Mouse (Mus musculus) midbrain, embryonic 16.5 days (tissue): ENCODE data around the gene Gm20388. TPM values are rescaled to one million over a fixed set of nuclear protein-coding genes. Genes with fewer than 3 reads are reported as not detected.
A peak's percentile ranks its signal among the peaks of the same experiment; 100 is the strongest.
"Not testable (repeated sequence)": the region's sequence is repeated elsewhere in the genome, so short reads cannot be mapped to it uniquely, and the experiment has no call there.

Source experiments
- ATAC-seq: fragments of 200-750 bp; cut with Nextera tagmentation; 2 replicates; pipeline ENCODE4 v1.8.0; 2017; ENCODE audit warnings: moderate TSS enrichment
- H3K27ac ChIP-seq: fragments of 300-500 bp; sonication (generic); 2 replicates; pipeline ENCODE4 v1.5.1; 2014; ENCODE audit warnings: mild to moderate bottlenecking, low read length, mixed read lengths
- H3K27me3 ChIP-seq: fragments of 300-500 bp; sonication (generic); 2 replicates; pipeline ENCODE4 v1.6.1; 2014; ENCODE audit warnings: low read depth, low read length, mixed read lengths; ENCODE audit not compliant: control insufficient read depth, insufficient read depth
- H3K36me3 ChIP-seq: fragments of 300-500 bp; sonication (generic); 2 replicates; pipeline ENCODE4 v1.6.1; 2014; ENCODE audit warnings: mild to moderate bottlenecking, low read length, moderate library complexity, mixed read lengths; ENCODE audit not compliant: control insufficient read depth, insufficient read depth
- H3K4me1 ChIP-seq: fragments of 300-500 bp; sonication (generic); 2 replicates; pipeline ENCODE4 v1.6.1; 2014; ENCODE audit warnings: mild to moderate bottlenecking, low read length, mixed read lengths; ENCODE audit not compliant: control insufficient read depth, insufficient read depth
- H3K4me2 ChIP-seq: fragments of 300-500 bp; sonication (generic); 2 replicates; pipeline ENCODE4 v1.6.1; 2014; ENCODE audit warnings: mild to moderate bottlenecking, low read length, mixed read lengths
- H3K4me3 ChIP-seq: fragments of 300-500 bp; sonication (generic); 2 replicates; pipeline ENCODE4 v1.5.1; 2014; ENCODE audit warnings: low read depth, mild to moderate bottlenecking, low read length, moderate library complexity, mixed read lengths
- H3K9ac ChIP-seq: fragments of 300-500 bp; sonication (generic); 2 replicates; pipeline ENCODE4 v1.6.1; 2014; ENCODE audit warnings: low read depth, low read length, mixed read lengths
- H3K9me3 ChIP-seq: fragments of 300-500 bp; sonication (generic); replicated peaks from 2 replicates; pipeline ENCODE4 v1.6.1; 2014; ENCODE audit warnings: mild to moderate bottlenecking, low read length, mixed read lengths; ENCODE audit not compliant: control insufficient read depth, poor library complexity, severe bottlenecking
- WGBS: fragments of 180-500 bp; shearing (Covaris S2); extraction: QIAGEN DNeasy Blood & Tissue Kit; methylation state at CpG from one replicate; pipeline ENCODE4 v1.1.7; 2014; 5-methylcytosine and 5-hydroxymethylcytosine counted together
- polyA plus RNA-seq: library from polyadenylated mRNA; unstranded; fragments of >200 nt; fragmentation: Nextera tagmentation; extraction: Ambion mirVana; gene quantifications from 2 replicates; pipeline ENCODE4 v1.2.1, GENCODE M21; 2015

Gm20388 gene
- polyA plus RNA-seq, 1 experiment from 2014 or later: 7.5 TPM

DNA sequence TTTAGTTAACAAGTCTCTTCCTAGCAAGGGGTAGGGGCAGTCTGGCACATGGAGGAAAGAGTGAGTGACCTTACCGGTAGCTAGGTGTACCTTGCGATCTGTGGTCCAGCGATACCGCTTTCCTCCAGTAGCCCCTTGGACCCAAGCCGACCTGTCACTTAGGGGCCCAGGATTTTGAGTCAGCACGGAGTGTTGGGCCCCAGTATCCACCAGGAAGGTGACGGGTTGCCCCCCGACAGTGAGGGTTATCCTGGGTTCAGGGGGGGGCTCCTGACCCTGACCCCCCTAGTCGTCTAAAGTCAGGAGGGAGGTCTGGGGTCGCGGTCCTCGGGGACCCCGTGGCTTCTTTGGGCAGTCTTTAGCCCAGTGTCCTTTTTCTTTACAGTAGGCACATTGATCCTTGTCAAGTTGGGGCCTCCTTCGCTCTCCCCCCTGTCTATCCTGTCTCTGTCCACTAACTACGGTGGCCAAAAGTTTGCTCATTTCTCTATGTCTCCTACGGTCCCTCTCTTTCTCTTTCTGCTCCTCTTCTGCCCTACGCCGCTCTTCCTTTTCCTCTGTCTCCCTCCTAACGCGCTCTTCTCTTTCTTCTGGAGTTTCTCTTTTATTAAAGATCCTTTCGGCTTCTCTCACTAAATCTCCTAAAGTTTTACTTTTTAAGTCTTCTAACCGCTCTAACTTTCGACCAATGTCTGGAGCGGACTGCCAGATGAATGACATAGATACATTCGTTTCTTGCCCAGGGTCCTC, 3521.2 kb downstream of the Gm20388 start:
- no peak overlapping the region for H3K9ac ChIP-seq
- no peaks in the 10 kb centered on the region for H3K36me3 ChIP-seq
- no peaks in the 10 kb centered on the region for H3K4me1 ChIP-seq
- H3K27ac ChIP-seq: no peak overlapping the region
- 97% methylated on average over 25 of the region's 25 CpGs for WGBS
- no peak for ATAC-seq
- H3K4me2 ChIP-seq: no peak overlapping the region
- no peaks in the 10 kb centered on the region for H3K27me3 ChIP-seq
- no peak overlapping the region for H3K4me3 ChIP-seq
- H3K9me3 ChIP-seq: peaks cover 22% of the 10 kb centered on the region

GRCm38 (mm10) chr8:123432381-123432780, 3521.7 kb downstream of the Gm20388 start:
- Histone ChIP-seq H3K4me2 (no peak overlapping the region), H3K9me3 (peaks cover 22% of the 10 kb centered on the region)
- WGBS: 96% methylated on average over 16 of the region's 16 CpGs

DNA sequence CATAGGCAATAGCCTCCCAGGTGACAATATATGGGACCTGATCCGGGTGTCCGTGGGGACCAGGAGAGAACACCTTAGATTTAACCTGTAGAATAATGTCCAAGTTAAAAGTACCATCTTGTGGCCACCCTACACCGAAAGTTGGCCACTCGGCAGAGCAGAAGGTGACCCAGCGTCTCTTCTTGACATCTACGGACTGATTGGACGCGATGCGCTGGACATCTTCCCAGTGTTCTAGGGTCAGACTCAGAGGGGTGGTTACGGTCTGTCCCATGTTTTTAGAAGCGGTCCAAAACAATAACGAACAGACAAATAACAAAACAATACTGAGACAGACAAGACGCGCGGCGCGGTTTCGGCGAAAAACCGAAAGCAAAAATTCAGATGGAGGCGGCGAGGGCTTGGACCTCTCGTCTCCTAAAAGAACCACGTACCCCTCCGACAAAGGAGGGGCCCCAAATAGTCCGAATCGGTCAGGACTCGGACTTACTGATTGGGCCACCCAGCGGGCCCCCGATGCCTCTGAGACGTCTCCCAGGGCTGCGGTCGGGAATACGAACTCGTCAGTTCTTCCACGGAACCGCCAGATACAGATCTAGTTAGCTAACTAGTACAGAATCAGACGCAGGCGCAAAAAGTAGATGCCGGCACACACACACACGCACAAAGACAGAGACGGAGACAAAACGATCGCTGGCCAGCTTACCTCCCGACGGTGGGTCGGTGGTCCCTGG, 3522.8 kb downstream of the Gm20388 start:
- peaks cover 13% of the 10 kb centered on the region; the same call in 1 of the 2 replicates for H3K9me3 ChIP-seq
- not testable (repeated sequence) for H3K4me3 ChIP-seq, H3K9ac ChIP-seq, H3K4me1 ChIP-seq, H3K27ac ChIP-seq, H3K36me3 ChIP-seq, H3K27me3 ChIP-seq, ATAC-seq, H3K4me2 ChIP-seq
- 98% methylated on average over 43 of the region's 47 CpGs for WGBS

More at GRCm38 (mm10) chr8:123432381-123432780, 3521.7 kb downstream of the Gm20388 start:
- Histone ChIP-seq H3K27me3 (no peaks in the 10 kb centered on the region), H3K27ac (no peak overlapping the region), H3K4me3 (no peak overlapping the region), H3K9ac (no peak overlapping the region), H3K4me1 (no peaks in the 10 kb centered on the region), H3K36me3 (no peaks in the 10 kb centered on the region)
- no peak for ATAC-seq

DNA sequence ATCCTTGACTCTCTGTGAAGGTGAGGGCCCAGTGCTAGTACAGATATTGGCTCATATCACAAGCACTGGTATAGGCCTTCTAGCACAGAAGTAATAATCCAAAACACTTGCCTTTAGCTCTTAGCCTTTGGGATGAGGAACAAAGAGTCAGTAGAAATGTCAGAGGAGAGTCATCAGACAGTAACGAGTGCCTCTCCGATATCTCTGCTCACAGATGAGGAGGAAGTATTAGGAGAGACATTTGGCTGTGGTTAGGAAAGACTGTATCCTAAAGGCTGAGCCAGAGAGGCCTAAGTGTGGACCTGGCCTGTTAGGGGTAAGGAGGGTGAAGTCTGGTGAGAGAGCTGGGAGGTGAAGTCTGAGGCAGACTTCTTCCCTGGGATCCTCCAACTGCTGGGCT, 3531.1 kb downstream of the Gm20388 start:
- WGBS: 92% methylated on average over 2 of the region's 2 CpGs
- Histone ChIP-seq H3K9ac (no peak overlapping the region), H3K27me3 (no peaks in the 10 kb centered on the region), H3K9me3 (no peaks in the 10 kb centered on the region), H3K4me2 (no peak overlapping the region), H3K36me3 (0 out of 2 replicates have a peak, but pooled peaks cover 2% of the 10 kb centered on the region), H3K4me1 (peaks cover 7% of the 10 kb centered on the region), H3K4me3 (no peak overlapping the region), H3K27ac (no peak overlapping the region)
- ATAC-seq: no peak

- WGBS: 88% methylated on average over 5 of the region's 5 CpGs
- ATAC-seq: peak; percentile 29; the same call in 1 of the 2 replicates
- H3K9me3 ChIP-seq: no peaks in the 10 kb centered on the region
- no peaks in the 10 kb centered on the region for H3K27me3 ChIP-seq
- 0 out of 2 replicates have a peak, but pooled peaks cover 2% of the 10 kb centered on the region for H3K36me3 ChIP-seq
- no peak overlapping the region for H3K27ac ChIP-seq
- H3K4me1 ChIP-seq: peaks cover 7% of the 10 kb centered on the region
- no peak overlapping the region for H3K9ac ChIP-seq
- H3K4me3 ChIP-seq: no peak overlapping the region
- peak overlapping the region; percentile 73; the same call in 1 of the 2 replicates for H3K4me2 ChIP-seq
Measured at GRCm38 (mm10) chr8:123442351-123442750, 3531.7 kb downstream of the Gm20388 start.

DNA sequence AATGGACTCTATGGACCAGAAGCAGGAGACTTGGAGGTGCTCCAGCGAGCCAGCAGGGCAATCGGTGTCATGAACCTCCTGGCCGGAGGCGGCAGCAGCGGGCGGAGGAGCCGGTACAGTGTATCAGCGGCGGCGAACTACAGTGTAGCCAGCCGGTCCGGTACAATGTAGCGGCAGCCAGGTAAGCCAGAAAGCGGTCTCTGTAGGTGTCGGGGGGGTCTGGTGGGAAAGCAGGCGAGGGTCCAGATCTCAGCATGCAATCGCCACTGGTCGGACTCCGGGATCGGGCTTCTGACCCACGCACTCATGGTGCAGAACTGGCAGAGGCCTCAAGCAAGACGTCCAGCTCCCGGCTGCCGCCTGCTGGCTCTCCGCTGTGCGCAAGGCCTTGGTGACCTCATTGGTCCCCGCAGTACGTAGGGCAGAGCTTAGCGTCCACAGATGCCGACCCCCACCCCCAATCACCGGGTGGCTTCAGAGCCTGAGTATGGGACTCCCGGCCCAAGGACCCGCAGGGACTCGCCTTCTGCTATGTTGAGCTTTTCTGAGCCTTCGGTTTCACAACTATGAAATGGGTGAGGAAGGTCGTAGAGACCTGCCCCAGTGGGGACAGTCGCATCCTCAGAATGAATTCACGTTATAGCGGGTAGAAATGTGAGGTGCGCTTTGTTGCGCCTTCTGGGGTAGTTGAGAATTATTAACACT, 3532.4 kb downstream of the Gm20388 start:
- Histone ChIP-seq H3K9ac (peak overlapping the region; percentile 83), H3K4me3 (peak overlapping the region; percentile 72), H3K27ac (peak overlapping the region; percentile 89), H3K9me3 (no peaks in the 10 kb centered on the region), H3K4me1 (peaks cover 7% of the 10 kb centered on the region), H3K4me2 (peak overlapping the region; percentile 73), H3K36me3 (0 out of 2 replicates have a peak, but pooled peaks cover 2% of the 10 kb centered on the region), H3K27me3 (no peaks in the 10 kb centered on the region)
- ATAC-seq: peak; percentile 97
- 1% methylated on average over 41 of the region's 41 CpGs for WGBS

GRCm38 (mm10) chr8:123443576-123443921, 3532.9 kb downstream of the Gm20388 start:
- peaks cover 7% of the 10 kb centered on the region for H3K4me1 ChIP-seq
- H3K4me3 ChIP-seq: peak overlapping the region; percentile 72
- 25% methylated on average over 4 of the region's 4 CpGs for WGBS
- peak overlapping the region; percentile 73 for H3K4me2 ChIP-seq
- peak overlapping the region; percentile 89 for H3K27ac ChIP-seq
- ATAC-seq: no peak; the same call in 1 of the 2 replicates
- peak overlapping the region; percentile 83 for H3K9ac ChIP-seq
- H3K36me3 ChIP-seq: 0 out of 2 replicates have a peak, but pooled peaks cover 2% of the 10 kb centered on the region
- H3K27me3 ChIP-seq: no peaks in the 10 kb centered on the region
- H3K9me3 ChIP-seq: no peaks in the 10 kb centered on the region

- peak overlapping the region; percentile 35; the same call in 1 of the 2 replicates for H3K9ac ChIP-seq
- ATAC-seq: no peak
- peak overlapping the region; percentile 72; the same call in 1 of the 2 replicates for H3K4me3 ChIP-seq
Measured at GRCm38 (mm10) chr8:123444131-123444530, 3533.5 kb downstream of the Gm20388 start.

More at GRCm38 (mm10) chr8:123444131-123444530, 3533.5 kb downstream of the Gm20388 start:
- Histone ChIP-seq H3K4me2 (peak overlapping the region; percentile 73), H3K36me3 (0 out of 2 replicates have a peak, but pooled peaks cover 4% of the 10 kb centered on the region), H3K4me1 (peaks cover 7% of the 10 kb centered on the region), H3K9me3 (no peaks in the 10 kb centered on the region), H3K27me3 (no peaks in the 10 kb centered on the region), H3K27ac (no peak overlapping the region)
- WGBS: 91% methylated on average over 6 of the region's 6 CpGs
